Mouse (Mus musculus) mammary gland, adult 2 months (tissue): ENCODE data around the gene a. TPM values are rescaled to one million over a fixed set of nuclear protein-coding genes. Genes with fewer than 3 reads are reported as not detected.

ENCODE experiments used
- polyA plus RNA-seq: library from polyadenylated mRNA; depleted of rRNA; stranded (reverse); fragments of >200 nt; gene quantifications from 2 replicates; pipeline ENCODE4 v1.2.3, GENCODE M21; 2012; ENCODE audit warnings: low replicate concordance; rRNA removed

The a gene
- polyA plus RNA-seq: 0.60 TPM in 1 of 2 replicates, not detected in the other

GRCm38 (mm10) chr2:154790656-154791483, at the start of gene a, which contains the start of gene Raly:
a (plus strand) TSS chr2:154791402.
Raly (plus strand) TSS chr2:154791096.

GRCm38 (mm10) chr2:154769930-154770329, 21.3 kb upstream of the a start, which contains the start of gene Gm14214:
Gm14214 (minus strand) TSS chr2:154770030.

GRCm38 (mm10) chr2:154892201-154893044, 101.2 kb downstream of the a start, which contains the start of gene Eif2s2:
Eif2s2 (minus strand) TSS chr2:154892935.

GRCm38 (mm10) chr2:155018251-155018755, 227.1 kb downstream of the a start, which contains the start of gene Gm14226:
Gm14226 (plus strand) TSS chr2:155018266.

GRCm38 (mm10) chr2:155073978-155074765, 283.0 kb downstream of the a start, which contains the start of gene Ahcy:
Ahcy (minus strand) TSS chr2:155074497.

Other genes with a start within 250 kb of the a start
- 0.45 and 2.6 TPM in 2 replicates for gene 1700003F12Rik, start 244.3 kb upstream of the a start, polyA plus RNA-seq
- 0.14 TPM in 1 of 2 replicates, not detected in the other for gene Actl10, start 239.6 kb upstream of the a start, polyA plus RNA-seq
- 4.3 and 5.1 TPM in 2 replicates for gene Necab3, start 232.5 kb upstream of the a start, polyA plus RNA-seq
- 5.8 and 8.5 TPM in 2 replicates for gene E2f1, start 221.5 kb upstream of the a start, polyA plus RNA-seq
- 72.3 and 84.3 TPM in 2 replicates for gene Pxmp4, start 187.7 kb upstream of the a start, polyA plus RNA-seq
- 6.2 and 7.6 TPM in 2 replicates for gene Zfp341, start 178.1 kb upstream of the a start, polyA plus RNA-seq
- gene 4930519P11Rik, start 178.0 kb upstream of the a start, polyA plus RNA-seq: 1.5 and 2.1 TPM in 2 replicates
- gene Chmp4b, start 139.7 kb upstream of the a start, polyA plus RNA-seq: 63.7 and 64.4 TPM in 2 replicates
- not detected in 2 replicates for gene Gm14214, start 21.4 kb upstream of the a start, polyA plus RNA-seq
- 137 and 220 TPM in 2 replicates for gene Raly, start 306 bp upstream of the a start, polyA plus RNA-seq
- 4.4 and 15.5 TPM in 2 replicates for gene Eif2s2, start 101.5 kb downstream of the a start, polyA plus RNA-seq
- gene Gm14226, start 226.9 kb downstream of the a start, polyA plus RNA-seq: not detected in 2 replicates